Mouse (Mus musculus) heart, postnatal 4 days (tissue): ENCODE measurements around the gene Styxl1. TPM values are rescaled to one million over a fixed set of nuclear protein-coding genes. Genes with fewer than 3 reads are reported as not detected.

Experiments
- DNase-seq: peaks from one replicate; pipeline ENCODE4 v3.0.0; 2021
- total RNA-seq, 2 experiments: library from RNA; stranded (reverse); gene quantifications; 2 replicates each; pipeline ENCODE4 v1.2.3; 2021

The Styxl1 gene
- total RNA-seq, 2 experiments from 2014 or later, result not detected

DNA sequence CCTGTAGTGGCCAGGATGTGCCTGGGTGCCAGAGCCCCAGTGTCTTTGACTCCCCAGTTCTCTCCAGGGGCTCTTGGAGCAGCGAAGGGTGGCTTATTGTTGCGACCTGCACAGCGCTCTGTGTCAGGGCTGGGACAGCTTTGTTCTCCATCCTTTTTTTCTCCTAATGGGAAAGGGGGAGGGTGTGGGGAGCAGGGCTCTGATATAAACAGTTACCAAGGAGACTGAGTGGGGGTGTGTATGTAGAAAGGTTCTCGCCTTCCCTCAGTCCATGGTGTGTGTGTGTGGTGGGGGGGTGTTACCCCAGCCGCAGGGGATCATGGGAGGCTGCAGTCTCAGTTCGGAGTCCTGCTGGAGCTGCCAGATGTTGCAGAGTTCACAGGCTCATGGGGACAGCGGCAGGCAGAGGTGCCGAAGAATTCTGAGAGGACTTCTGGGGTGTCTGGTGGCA is 52.8 kb downstream of the Styxl1 start:
- peak; percentile 62 for DNase-seq

- DNase-seq, result no peak
These were observed 53.5 kb downstream of the Styxl1 start for GRCm38 (mm10) chr5:135724536-135725322.

DNA sequence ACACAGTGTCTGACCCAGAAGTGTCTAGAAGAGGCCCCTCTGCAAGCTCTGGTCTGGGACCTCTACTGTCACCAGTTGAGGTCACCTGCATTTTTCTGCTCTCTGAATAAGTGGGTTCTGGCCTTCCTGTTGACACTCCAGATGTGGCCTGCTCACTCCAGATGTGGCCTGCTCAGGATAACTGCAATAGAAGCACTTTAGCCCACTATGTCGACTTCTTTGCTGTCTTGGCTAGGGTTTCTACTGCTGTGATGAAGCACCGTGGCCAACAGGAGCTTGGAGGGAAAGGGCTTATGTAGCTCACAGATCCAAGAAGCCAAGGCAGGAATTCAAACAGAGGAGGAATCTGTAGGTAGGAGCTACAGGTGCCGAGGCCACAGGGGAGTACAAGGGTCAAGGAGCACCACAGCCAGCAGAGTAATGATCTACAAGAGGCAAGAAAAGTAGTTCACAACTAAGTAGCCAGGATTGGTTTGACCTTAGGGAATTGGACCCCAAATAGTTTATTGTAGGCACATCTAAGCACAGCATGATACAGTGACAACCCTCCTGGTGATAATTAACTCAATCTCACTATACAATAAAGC is 54.9 kb downstream of the Styxl1 start:
- no peak for DNase-seq

DNA sequence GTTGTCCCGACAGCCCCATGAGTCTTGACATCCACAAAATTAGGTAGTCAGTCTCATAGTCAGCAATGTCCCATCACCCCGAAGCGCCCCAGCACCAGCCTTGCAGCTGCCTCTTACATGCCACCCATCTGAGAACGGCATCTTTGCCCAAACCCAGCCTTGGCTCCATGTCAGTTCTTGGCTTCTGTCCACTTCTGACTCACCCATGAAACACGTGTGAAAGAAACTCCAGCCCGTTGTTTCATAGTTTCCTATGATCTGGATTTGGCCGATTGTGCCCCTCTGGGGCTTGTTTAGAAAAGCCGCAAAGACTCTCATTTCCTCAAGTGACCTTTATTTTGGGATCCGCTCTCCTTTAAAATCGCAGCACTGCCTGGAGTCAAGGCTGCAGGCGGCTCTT is 56.1 kb downstream of the Styxl1 start:
- peak; percentile 82 for DNase-seq

DNA sequence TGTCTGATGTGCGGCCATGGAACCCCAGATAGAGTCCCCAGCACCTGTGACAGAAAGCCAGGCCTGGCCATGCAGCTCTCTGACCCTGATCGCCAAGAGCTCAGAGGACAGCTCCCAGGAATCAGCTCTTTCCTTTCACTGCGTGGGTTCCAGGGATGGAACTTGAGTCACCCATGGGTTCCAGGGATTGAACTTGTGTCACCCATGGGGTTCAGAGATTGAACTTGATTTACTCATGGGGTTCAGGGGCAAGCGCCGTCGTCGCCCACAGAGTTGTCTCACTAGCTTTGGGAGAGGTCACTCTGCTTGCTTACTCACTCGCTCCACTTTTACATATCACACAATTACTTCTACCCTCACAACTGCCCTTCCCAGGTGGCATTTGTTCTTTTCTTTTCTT is 57.1 kb downstream of the Styxl1 start:
- DNase-seq, result no peak

DNA sequence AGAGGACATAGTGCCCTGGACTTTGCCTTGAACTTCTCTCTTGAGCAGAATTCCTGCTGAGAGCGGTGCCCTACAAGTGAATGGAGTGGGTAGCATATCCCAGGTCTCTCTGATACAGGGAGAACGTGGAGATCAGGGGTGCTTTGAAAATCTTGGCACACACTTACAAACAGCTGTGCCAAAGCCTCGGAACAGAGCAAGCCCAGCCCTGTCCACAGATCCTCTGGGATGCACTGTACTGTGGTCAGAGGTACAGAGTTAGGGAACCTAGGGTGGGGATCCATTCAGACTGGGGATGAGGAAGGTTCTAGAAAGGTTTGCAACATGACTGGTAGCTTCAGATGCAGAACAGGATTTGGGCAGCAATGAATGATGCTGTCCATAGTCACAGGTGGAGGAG is 58.1 kb downstream of the Styxl1 start:
- no peak for DNase-seq

DNA sequence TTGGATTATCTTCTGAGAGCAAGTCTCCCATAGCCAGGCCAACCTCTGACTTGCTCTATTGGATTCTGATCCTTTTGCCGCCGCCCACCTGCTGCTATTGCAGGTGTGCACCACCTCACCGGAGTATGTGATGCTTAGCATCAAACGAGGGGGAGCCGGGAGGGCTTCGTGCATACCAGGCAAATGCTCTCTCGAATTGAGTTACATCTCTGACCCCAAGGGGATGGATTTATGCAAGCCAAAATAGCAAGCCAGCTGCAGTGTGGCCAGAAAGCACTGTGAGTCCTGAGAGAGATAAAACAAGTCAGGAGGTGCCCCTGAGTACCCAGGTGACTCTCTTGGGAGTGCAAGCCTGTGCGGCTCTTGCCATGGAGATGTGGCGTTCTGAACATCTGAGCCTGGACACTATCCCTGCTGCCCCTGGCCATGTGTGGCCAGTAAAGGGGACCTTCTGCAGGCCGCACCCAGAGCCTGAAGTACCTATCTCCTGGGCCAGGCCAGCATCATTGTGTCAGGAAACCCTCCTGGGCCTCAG is 58.5 kb downstream of the Styxl1 start:
- no peak for DNase-seq

GRCm38 (mm10) chr5:135715624-135716023 is 62.6 kb downstream of the Styxl1 start:
- DNase-seq, result peak; percentile 54

- DNase-seq, result peak; percentile 87
These were observed 64.6 kb downstream of the Styxl1 start for GRCm38 (mm10) chr5:135713441-135714218.

DNA sequence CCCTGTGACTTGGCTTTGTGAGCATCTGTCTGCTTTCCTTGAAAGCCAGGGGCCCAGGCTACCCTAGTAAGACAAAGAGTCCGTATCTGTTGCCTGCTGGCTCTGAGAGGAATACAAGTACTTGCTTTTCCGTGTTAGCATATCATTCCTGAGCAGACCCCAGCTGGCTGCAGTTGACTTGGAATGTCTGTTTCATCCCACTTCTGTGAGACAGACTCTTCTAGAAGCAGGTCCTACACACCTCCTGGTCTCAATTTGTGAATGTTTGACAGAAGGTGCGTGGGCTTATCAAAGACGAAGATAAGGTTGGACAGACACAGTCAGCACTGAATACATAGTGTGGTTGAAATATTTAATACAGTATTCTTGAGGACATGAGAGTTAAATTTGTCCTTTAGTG is 65.4 kb downstream of the Styxl1 start:
- no peak for DNase-seq

GRCm38 (mm10) chr5:135711582-135712355 is 66.4 kb downstream of the Styxl1 start:
- no peak for DNase-seq

DNA sequence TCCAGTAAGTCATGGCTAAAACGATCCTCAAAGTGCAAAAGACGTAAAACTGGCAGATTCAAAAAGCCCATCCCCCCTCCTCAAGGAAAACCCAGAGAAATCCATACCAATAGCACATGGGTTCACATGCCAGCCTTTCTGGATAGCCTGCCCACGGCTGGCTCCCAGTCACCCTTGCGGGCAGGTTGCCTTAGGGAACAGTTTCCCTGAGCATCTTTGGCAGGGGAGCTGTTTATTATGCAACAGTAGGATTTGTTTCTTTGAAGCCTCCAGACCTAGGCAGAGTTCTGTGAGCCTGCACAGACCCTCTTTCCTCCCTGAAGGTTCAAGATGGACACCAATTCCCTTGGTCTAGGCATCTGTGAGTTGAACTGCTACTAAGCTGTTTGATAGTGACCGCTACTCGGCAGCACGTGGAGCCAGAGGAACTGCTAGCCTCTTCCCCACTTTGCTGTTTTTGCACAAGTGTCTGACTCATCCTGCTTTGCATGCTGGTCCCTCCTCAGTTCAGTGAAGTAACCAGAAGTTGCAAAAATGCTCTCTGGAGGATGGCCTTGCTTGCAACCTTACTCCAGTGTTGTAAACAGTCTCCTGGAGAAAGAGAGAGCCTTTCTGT is 67.5 kb downstream of the Styxl1 start:
- no peak for DNase-seq

GRCm38 (mm10) chr5:135709716-135710115 is 68.5 kb downstream of the Styxl1 start:
- DNase-seq, result no peak

DNA sequence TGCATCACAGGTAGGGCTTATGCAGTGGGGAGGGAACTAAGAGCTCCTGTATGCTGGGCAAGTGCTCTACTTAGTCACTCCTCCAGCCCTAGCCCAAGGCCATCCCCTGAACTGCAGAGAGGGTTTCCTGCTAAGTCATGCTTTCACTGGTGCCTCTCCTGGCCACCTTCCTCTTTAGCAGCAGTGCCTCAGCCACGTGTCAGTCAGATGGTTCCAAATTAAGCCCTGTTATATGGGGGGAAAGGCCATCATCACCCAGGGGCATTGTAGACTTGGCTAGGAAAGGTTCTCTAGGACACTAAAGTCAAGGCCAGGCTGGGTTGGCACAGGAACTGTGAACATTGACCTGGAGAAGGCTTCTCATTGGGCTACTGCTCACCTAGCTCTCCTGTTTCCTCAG is 70.3 kb downstream of the Styxl1 start:
- peak; percentile 42 for DNase-seq

DNA sequence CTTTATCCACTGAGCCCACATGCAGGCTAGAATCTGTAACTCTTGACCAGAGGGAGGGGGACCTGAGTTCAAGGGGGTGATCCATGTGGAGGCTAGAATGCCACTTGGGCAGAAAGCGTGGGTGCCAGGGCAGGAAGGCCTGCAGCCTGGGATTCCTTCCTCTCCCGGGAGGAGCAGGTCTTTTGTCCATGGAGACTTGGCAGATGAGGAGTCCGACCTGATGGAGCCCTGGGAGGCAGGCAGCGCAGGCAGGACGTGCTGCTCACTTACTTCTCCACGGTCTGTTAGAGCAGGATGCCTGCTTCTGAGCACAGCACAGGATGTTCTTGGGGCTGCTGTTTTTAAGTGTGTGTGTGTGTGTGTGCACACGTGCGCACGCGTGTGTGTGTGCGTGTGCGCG is 71.1 kb downstream of the Styxl1 start:
- DNase-seq, result no peak

DNA sequence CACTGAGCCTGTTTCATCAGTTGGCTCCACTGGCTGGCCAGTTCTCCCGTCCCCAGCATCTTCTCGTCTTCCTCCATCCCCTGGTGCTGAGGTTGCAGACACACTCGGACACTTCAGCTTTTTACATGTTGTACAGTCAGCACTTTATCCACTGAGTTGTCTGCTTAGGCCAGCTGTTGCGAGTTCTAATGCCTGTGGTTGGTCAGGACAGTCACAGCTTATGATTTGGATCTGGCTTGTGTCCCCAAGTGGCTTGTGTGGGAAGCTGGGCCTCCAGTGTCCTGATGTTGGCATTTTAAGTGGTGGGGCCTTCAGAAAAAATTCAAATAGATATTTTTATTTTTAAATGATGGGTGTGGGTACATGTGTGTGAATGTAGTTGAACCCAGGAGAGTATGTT is 72.8 kb downstream of the Styxl1 start:
- DNase-seq, result no peak

DNA sequence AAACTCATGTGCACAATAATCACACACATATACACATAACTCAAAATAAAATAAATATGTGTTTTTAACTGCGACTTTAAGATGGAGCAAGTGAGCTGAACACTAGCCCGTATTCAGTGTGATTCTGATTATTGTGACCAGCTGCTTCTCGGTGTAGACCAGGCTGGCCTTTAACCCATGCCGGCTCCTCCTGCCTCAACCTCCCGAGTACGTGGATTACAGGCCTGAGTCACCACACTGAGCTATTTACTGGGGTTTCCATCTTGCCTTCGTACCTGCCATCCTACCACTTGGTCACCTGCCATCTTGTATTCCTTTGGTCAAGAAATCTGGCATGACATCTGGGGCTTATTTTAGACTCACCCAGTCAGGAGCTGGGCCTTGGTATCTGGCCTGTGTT is 74.8 kb downstream of the Styxl1 start:
- DNase-seq, result no peak

DNA sequence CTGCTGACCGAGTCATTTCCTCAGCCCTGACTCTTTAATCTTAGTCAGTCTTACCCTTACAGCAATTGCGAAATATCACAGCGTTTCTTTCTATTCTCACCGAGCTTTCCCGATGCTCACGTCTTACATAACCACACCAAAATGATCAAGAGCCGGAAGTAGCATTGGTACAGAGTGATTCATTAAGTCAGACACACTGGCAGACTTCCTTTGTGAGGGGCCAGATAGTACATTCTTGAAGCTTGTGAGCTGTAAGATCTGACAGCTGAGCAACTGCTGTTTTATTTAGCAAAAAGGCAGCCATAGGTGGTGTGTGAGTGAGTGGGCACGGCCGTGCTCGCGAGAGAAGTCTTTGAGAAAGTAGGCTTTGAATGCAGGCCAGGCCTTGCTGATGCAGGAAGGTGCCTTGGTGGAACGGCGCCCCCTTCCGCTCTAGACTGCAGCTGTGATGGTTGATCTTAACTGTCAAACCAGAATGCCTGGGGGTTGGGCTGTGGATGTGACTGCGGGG is 75.4 kb downstream of the Styxl1 start:
- DNase-seq, result peak; percentile 37

GRCm38 (mm10) chr5:135702190-135702589 is 76.0 kb downstream of the Styxl1 start:
- DNase-seq, result no peak

GRCm38 (mm10) chr5:135701601-135702000 is 76.6 kb downstream of the Styxl1 start:
- no peak for DNase-seq

DNA sequence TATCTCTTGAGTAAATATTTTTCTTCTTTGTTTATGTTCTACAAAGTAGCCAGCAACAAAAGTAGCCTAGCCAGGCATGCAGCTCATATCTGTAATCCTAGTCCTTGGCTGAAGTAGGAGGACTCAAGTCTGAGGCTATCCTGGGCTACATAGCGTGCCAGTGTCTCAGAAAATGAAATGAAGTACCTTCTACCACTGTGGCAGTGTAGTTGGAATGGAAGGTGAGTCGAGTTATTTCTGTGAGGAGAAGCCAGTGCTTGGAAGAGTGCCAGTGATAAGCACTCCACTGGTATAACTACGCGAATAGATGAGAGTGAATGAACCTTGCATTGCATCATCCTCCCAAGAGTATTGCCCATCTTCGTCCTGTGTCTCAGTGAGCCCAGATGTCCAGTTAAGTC is 80.5 kb downstream of the Styxl1 start:
- DNase-seq, result no peak
